Mouse (Mus musculus) granulocyte monocyte progenitor cell, adult 5-6 weeks (primary cell): ENCODE results near the gene Flot2. TPM values are rescaled to one million over a fixed set of nuclear protein-coding genes. Genes with fewer than 3 reads are reported as not detected.
A peak's percentile ranks its signal among the peaks of the same experiment; 100 is the strongest.
"Not testable (repeated sequence)": the region's sequence is repeated elsewhere in the genome, so short reads cannot be mapped to it uniquely, and the experiment has no call there.

Experiments used
- ATAC-seq: replicated peaks from 2 replicates; pipeline ENCODE4 v1.8.0; 2016; ENCODE audit warnings: mild to moderate bottlenecking, moderate TSS enrichment, inconsistent platforms; ENCODE audit not compliant: poor library complexity, severe bottlenecking
- total RNA-seq, 2 experiments: library from RNA; stranded (forward) in 1 of 2; stranded (reverse) in 1 of 2; fragments of 200-712, 200-1000 nt in 1 of 2; fragments of >200 nt in 1 of 2; fragmentation: Nextera tagmentation in 1 of 2; gene quantifications; 2 replicates each; pipeline ENCODE4 v1.2.3; 2014 to 2017

Gene Flot2
- total RNA-seq (2014; fragmentation: Nextera tagmentation) (52.3 and 54.2 TPM in 2 replicates), total RNA-seq (2017) (57.7 and 73.4 TPM in 2 replicates)

- ATAC-seq, result peak; percentile 80
Measured at GRCm38 (mm10) chr11:78037831-78038752, at the start of gene Flot2. Gene Flot2, plus strand, starts transcription at chr11:78037931.

GRCm38 (mm10) chr11:77989071-77989690 lies 48.5 kb upstream of the Flot2 start:
- no peak for ATAC-seq

- no peak for ATAC-seq
Measured at GRCm38 (mm10) chr11:77995556-77995955, 42.2 kb upstream of the Flot2 start.

- ATAC-seq, result no peak
Measured at GRCm38 (mm10) chr11:78006446-78006845, 31.3 kb upstream of the Flot2 start.

GRCm38 (mm10) chr11:78019676-78020075 lies 18.1 kb upstream of the Flot2 start:
- ATAC-seq, result peak; percentile 62

- ATAC-seq, result peak; percentile 44; the same call in 1 of the 2 replicates
Measured at GRCm38 (mm10) chr11:78023607-78024006, 14.1 kb upstream of the Flot2 start.

- no peak for ATAC-seq
Measured at GRCm38 (mm10) chr11:78029240-78029639, 8.5 kb upstream of the Flot2 start.

GRCm38 (mm10) chr11:78030600-78030999 lies 7.1 kb upstream of the Flot2 start:
- ATAC-seq, result no peak

- 0 out of 2 replicates have a peak, but pooled peaks have one; percentile 11 for ATAC-seq
Measured at GRCm38 (mm10) chr11:78031389-78031788, 6.3 kb upstream of the Flot2 start.

GRCm38 (mm10) chr11:78031947-78032808 lies 5.6 kb upstream of the Flot2 start, which contains the start of gene Dhrs13:
Gene Dhrs13, plus strand, starts transcription at chr11:78032280.
- peak; percentile 93 for ATAC-seq

- no peak for ATAC-seq
Measured at GRCm38 (mm10) chr11:78032809-78033195, 4.9 kb upstream of the Flot2 start.

- ATAC-seq, result no peak
Measured at GRCm38 (mm10) chr11:78033931-78034617, 3.7 kb upstream of the Flot2 start.

GRCm38 (mm10) chr11:78036791-78037190 lies 940 bp upstream of the Flot2 start:
- no peak for ATAC-seq

GRCm38 (mm10) chr11:78040878-78041277 lies 3.1 kb downstream of the Flot2 start:
- ATAC-seq, result no peak

GRCm38 (mm10) chr11:78042290-78042870 lies 4.6 kb downstream of the Flot2 start:
- ATAC-seq, result not testable (repeated sequence)

GRCm38 (mm10) chr11:78044758-78045251 lies 7.1 kb downstream of the Flot2 start:
- ATAC-seq, result peak; percentile 25

- ATAC-seq, result not testable (repeated sequence)
Measured at GRCm38 (mm10) chr11:78048637-78049036, 10.9 kb downstream of the Flot2 start.

- ATAC-seq, result no peak
Measured at GRCm38 (mm10) chr11:78053078-78053477, 15.3 kb downstream of the Flot2 start.

GRCm38 (mm10) chr11:78056946-78057345 lies 19.2 kb downstream of the Flot2 start:
- ATAC-seq, result no peak
